Mouse (Mus musculus): ENCODE data around the gene H2-DMb1.

DNA sequence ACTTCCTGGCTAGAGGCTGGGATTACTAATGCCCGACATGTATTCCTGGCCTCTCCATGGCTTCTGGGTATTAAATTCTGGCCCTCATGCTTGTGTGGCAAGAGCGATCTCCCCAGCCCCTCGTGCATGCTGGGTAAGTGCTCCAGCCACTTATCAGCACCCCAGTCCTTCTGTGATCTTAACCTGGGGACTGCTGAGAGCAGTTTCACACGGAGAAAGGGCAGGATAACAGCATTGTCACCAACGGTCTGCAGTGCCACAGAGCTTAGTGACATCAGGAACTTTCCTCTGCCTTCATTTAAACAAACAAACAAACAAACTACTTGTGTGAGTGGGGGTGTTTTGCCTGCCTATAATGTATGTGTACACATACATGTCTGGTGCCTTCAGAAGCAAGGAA lies 12.6 kb upstream of the H2-DMb1 start:
- no peak for TF ChIP-seq CTCF (IDR thresholded peaks at IDR 0.05; ENCODE audit: control insufficient read depth, insufficient read depth, insufficient read length)
- TF ChIP-seq CEBPB (IDR thresholded peaks at IDR 0.05; ENCODE audit: low read depth), result no peak
- TF ChIP-seq MAX (IDR thresholded peaks at IDR 0.05), result no peak

Measured in C2C12 (cell line).